Mouse (Mus musculus): Measurements from ENCODE around the gene Fbxo17.
A peak's percentile ranks its signal among the peaks of the same experiment; 100 is the strongest.
"Not testable (repeated sequence)": the region's sequence is repeated elsewhere in the genome, so short reads cannot be mapped to it uniquely, and the experiment has no call there.

Gene Fbxo17

DNA sequence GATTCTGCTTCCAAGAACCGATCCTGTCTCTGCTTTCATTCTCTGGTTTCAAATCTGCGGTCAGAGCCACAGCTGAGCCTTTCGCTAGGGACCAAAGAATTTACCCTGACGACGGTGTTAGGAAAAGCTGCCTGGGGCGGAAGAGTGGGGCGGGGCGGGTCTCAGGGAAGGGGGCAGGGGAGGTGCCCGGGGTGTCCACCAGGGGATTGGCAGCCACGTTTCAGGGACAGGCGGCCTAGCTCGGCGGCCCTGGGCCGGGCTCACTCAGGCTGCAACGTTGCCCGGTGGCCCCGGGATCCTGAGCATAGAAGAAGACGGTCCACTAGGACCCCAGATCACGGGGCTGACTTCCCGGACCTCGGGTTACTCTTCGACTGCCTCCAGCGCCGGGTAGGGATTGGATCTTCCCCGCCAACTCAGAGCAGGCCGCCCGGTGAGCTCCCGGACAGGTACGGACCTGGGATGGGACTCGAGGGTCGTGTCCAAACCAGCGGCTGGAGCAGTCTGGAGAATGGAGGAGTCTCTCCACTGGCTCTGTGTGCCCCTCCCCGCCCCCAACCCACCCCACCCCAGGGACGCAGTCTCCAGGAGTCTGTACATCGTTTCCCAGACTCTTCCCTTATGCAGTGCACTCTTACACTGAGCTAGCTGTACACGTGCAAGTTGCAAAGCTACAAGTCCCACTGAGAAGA is at the start of gene Fbxo17:
Gene Fbxo17, plus strand, starts transcription at position 215 of the 692 bp plus-strand sequence.
- peak; percentile 45 to 47 for DNase-seq

DNA sequence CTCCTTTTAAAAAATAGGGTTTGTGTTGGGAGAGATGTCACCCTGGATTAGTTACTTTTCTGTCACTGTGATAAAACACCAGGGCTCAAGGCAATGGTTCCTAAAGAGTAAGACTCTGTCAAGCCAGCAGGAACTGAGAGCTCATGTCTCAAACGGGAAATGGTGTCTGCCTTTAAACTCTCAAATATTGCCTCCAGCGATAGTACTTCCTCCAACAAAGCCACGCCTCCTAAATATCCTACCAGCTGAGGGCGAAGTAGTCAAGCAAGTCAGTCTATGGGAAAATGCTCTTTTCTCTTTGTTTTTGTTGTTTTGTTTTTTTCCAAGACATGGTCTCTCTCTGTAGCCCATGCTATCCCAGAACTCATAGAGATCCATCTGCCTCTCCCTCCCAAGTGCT is 45.4 kb upstream of the Fbxo17 start:
- no peak for DNase-seq

DNA sequence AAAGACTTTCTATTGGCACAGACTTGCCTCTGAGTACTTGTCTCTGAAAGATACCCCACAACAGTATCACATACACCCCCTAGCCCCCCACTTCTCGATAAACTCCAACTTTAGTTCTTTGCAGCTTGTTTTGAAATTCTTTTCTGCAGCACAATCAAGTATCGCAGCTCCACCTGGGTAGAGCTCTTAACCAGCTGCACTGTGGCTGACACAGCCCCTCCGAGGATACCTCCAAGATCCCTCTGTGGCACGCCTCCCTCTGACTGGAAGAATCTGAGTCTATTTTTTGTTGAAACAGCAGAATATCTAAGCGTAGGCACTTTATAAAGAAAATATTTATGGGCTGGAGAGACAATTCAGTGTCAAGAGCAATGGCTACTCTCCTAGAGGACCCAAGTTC is 44.3 kb upstream of the Fbxo17 start:
- no peak for DNase-seq

DNA sequence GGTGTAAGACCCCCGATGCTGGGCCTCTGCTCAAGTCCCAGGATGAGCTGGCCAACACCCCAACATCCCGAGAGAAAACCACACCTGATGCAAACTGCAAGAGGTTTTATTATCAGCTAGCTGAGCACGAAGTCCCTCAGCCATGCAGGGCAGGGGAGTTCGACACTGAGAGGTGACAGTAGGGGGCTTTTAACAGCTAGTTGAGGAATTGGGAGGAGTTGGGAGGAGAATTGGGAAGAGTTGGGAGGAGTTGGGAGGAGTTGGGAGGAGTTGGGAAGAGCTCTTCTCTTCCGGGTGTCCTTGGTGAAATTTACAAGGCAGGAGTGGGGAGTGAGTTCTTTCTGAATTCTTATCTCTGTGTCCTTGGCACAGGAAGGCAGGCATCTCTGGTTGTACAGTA is 43.8 kb upstream of the Fbxo17 start:
- not testable (repeated sequence) for DNase-seq

DNA sequence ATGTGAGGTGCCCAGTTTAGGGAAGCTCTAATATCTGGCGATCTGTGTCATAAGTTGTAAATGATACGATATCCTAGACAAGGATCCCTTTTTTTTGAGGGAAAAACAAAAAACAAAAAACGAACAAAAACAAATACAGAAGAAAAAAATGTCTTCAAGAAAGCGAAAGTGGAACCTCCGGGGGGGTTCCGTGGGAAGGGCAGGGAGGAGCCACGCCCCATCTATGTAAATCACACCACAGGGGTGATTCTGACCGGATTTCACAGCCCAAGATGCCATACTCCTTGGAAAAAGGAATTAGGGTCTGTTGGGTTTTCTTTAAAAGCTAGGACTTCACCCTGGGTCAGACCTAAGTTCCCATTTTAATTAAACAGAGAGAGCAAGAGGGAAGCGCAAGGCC is 41.6 kb upstream of the Fbxo17 start:
- DNase-seq = peak; percentile 16 to 20

DNA sequence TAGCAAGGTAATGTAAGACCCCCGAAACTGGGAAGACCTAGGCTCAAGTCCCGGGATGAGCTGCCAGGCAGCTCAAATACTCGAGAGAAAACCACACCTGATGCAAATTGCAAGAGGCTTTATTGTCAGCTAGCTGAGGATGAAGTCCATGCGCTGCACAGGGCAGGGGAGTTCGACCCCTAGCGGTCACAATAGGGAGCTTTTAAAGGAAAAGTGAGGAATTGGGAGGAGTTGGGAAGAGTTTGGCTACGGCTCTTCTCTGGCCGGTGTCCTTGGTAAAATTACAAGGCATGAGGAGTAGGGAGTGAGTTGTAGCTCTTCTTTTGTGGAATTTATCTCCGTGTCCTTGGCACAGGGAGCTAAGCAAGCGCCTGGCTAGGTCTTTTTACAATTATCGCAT is 40.9 kb upstream of the Fbxo17 start:
- peak in 1 of 2 experiments; percentile 9 for DNase-seq

DNA sequence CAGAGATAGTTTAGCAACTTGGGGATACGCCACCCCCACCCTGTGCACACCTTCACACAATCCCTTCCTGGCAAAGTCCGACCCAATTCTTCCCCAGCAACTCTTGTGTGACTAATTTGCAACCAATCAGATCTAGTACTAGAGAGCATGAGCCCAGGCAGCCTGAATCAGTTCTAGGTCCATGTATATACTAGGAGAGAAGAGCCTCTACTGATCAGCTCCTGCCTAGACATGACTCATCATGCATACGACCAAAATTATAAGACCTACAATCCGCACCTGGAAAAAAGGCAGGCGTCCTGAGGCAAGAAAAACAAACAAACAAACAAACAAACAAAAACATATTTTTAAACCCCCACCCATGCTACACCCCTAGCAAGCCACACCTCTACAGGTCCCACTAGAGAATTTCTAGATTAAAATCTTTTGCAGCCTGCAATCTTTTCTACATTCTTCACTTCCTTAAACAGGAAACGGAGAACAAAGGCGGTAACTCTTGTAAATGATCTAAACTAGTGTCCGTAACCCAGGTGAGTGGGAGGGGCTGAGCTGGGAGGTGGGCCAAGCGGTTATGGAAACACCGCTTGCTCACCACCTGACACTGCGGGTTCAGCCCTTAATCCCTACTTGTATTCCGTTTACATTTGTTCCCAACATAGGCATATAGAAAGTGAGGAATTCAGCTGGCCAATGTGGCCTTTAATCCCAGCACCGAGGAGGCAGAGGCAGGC is 39.6 kb upstream of the Fbxo17 start:
- DNase-seq = no peak

DNA sequence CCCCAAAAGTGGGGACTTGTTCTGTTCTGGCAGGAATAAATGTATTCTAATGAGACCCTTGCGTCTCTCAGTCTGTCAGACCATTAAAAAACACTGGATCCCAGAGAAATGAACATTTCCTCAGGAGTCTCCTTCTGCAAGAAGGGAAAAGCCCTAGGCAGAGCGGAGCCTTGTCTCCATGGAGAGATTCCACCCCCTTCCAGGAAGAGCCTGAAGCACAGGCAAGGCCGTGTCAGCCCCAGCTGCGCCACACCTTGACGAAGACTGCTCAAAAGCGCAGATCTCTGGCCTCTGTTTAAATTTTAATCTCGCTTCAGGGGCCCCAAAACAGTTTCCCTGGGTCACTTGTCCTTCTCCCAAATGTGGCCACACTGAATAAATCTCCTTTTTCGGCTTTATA is 39.0 kb upstream of the Fbxo17 start:
- DNase-seq = no peak

DNA sequence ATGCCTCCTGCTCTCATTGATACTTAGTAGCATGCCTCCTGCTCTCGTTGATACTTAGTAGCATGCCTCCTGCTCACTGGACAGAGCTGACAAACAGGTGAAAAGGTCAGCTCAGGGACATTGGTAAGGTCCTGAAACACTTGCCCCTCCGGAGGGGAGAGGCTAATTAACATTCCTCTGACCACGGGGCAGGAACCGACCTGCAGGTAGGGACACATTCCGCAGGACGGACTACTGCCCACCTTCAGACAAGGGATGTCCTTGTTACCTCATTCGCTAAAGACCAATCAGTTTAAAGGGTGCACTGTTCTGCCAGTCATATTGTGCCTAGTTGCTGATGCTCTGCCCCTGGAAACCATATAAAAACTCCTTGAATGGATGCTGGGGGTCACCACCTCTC is 25.5 kb upstream of the Fbxo17 start:
- no peak for DNase-seq

DNA sequence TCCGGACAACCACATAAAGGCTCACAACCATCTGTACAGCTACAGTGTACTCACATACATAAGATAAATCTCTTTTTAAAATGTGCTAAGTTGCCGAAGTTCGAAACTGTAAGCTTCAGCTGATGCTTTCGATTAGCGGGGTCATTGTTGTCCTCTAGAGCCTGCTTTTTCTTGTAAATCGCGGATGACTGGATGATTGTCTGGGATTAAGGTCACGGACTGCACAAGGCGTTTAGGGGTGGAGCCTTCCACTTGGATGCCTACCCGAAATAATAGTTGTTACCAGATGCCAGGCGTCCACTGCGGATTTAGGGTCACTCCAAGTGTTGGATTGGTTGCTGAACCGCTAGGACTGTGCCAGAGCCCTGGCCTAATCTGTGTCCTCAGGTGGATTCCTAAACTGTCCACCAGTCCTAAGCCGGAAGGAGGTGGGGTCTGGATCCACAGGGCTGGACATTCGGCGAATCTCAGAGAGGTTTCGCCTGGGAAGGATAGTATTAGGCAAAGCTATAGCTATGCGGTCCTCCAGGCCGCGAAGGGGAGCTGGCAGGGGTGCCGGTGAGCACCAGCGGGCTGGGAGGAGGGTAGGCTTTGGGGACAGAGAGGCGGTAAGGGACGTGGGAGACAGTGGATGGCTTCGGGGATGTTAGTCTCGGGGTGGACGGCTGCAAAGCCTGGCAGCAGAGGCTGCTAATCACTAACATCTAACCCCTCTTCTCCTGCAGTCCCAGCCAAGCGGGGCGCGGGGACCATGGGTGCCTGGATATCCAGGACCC is 23.9 kb upstream of the Fbxo17 start, which contains the start of gene Fbxo27:
Gene Fbxo27, plus strand, starts transcription at position 305 of the 776 bp plus-strand sequence.
- peak in 1 of 2 experiments; percentile 11 for DNase-seq

DNA sequence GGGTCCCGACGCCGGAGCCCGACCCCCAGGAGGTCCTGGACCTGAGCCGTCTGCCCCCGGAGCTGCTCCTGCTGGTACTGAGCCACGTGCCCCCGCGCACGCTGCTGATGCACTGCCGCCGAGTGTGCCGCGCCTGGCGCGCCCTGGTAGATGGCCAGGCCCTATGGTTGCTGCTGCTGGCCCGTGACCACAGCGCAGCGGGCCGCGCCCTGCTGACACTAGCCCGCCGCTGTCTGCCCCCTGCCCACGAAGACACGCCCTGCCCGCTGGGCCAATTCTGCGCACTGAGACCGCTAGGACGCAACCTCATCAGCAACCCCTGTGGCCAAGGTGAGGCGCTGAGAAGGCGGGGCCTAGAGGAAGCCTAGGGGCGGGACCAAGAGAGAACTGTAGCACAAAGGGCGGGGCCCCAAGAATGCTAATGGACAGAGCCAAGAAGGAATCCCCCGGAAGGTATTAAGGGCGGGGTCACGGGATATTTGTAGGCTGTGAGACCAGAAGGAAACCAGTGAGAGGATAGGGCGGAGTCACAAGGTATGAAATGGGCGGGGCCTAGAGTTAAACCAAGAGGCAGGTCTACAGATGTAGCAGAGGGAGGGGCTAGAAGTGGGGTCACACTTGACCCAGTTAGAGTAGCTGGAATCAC is 23.2 kb upstream of the Fbxo17 start:
- DNase-seq = peak; percentile 85 to 88

DNA sequence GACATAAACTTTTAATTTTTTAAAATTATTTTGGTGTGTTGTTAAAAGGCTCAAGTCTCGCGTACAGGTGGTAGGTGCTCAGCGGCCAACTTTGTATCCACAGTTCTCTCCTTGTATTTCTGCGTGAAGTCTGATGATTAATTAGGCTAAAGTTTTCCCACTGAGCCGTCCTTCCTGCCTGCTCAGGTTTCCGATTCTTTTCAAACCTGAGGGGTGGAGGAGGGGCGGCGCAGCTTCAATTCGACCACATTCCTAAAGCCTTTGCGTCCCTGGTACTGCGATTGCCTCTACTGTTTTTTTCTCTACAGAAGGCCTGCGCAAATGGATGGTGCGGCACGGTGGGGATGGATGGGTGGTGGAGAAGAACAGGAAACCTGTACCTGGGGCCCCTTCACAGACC is 22.2 kb upstream of the Fbxo17 start:
- DNase-seq = no peak

DNA sequence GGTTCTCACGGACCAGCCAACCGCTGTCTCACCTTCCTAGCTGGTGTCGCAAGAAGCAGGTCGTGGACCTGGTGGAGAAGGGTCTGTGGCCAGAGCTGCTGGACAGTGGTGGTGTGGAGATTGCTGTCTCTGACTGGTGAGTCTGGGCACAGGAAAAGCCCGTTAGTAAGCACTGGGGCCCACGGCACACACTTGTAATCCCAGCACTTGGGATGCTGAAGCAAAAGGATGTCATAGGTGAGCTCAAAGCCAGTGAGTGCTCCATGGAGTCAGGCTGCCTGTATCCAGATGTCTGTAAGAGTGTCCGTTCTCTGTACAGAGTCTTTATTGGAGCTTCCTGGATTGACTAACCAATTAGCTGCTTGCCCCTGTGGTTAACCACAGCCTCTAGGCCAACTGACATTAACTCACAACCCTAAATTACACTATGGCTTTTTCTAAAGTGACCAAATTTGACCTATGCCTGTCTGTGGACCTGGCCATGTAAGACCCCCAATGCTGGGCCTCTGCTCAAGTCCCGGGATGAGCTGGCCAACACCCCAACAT is 21.6 kb upstream of the Fbxo17 start:
- no peak for DNase-seq

DNA sequence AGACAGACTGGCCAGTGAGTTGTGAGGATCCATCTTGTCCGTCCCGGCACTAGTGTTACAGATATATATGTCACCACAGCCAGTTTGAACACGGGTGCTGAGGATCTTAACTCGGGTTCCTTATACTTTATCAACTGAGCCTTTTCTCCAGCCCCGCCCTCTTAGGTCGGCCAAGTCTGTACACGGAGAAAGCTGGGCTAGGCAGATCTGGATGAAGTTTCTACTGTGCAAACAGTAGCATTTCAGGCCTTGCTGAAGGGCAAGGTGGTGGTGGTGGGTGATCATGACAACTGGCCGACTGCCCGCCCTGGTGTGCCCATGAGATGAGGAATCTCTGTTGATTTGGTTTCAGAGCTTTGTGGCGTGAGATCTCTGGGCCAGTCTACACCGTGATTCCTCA is 19.3 kb upstream of the Fbxo17 start:
- no peak for DNase-seq

DNA sequence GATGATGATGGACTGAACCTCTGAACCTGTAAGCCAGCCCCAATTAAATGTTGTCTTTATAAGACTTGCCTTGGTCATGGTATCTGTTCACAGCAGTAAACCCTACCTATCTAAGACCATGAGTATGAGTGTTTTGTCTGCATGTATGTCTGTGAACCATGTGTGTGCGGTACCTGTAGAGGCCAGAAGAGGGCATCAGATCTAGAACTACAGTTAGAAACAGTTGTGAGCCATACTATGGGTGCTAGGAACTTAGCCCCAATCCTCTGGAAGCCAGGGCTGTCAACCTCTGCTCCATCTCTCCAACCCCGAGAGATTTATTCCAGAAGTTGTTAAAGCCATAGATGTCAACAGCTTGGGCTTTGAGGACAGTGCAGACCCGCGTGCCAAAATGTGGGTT is 16.3 kb upstream of the Fbxo17 start:
- no peak for DNase-seq

DNA sequence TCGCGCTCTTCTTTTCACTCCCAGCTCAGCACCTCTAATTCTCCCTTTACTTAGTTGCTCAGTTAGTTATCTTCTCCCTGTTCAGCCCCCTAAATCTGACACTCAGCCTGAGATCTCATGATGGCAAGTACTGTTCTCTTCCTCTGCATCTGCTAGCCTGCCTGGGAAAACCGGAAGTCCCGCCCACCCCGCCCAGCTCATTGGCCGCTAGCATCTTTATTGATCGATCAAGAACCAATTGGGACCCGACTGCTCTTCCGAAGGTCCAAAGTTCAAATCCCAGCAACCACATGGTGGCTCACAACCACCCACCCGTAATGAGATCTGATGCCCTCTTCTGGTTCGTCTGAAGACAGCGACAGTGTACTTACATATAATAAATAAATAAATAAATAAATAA is 15.3 kb upstream of the Fbxo17 start:
- DNase-seq = not testable (repeated sequence)

DNA sequence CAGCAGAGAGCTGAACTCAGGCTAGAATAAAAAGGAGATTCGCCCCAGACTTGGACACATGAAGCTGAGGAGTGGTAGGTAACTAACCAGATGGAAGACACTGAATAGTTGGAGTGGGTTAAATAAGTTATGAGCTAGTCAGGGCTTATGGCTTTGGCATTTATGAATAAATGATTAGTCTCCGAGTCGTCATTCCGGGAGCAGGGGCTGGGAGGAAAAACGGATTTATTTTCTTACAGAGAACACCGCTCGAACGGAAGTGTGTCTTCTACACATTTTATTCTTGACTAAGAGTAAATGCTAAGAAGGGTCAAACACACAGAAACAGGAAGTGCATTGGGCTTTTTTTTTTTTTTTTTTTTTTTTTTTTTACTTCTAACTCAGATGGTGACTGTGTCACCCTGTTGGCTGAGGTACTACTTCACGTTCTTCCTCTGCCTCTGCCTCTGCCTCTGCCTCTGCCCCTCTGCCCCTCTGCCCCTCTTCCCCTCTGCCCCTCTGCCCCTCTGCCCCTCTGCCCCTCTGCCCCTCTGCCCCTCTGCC is 13.9 kb upstream of the Fbxo17 start:
- DNase-seq = peak in 1 of 2 experiments; percentile 11

DNA sequence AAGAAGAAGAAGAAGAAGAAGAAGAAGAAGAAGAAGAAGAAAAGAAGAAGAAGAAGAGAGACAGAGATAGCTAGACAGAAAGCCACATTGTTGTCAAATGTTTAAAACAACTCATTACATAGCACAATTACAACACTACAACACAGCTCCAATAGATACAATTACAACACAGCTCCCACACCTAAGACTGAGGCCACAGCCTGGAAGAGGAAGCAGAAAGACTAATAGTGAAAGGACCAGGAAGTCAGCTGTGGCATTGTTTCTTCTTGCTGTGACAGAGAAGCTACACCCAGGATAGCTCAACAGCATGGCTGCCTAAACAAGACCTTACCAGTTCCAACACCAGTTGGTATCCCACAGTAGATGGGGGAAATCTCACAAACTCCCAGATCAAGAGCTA is 7.2 kb upstream of the Fbxo17 start:
- DNase-seq = no peak

DNA sequence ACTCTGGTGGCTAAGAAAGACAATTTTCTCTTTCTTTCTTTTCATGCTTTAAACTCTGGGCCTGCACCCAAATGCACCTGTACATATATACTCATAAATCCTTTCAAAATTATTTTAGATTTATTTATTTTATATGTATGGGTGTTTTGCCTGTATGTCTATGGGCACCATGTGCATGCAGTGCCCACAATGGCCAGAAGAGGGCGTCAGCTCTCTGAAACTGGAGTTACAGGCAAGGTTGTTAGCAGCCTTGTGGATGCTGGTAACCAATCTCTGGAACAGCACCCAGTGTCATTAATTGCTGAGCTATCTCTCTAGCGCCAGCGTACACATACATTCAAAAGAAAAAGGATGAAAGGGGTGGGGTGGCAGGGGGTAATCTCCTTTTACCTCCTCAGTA is 5.6 kb upstream of the Fbxo17 start:
- peak in 1 of 2 experiments; percentile 20 for DNase-seq

DNA sequence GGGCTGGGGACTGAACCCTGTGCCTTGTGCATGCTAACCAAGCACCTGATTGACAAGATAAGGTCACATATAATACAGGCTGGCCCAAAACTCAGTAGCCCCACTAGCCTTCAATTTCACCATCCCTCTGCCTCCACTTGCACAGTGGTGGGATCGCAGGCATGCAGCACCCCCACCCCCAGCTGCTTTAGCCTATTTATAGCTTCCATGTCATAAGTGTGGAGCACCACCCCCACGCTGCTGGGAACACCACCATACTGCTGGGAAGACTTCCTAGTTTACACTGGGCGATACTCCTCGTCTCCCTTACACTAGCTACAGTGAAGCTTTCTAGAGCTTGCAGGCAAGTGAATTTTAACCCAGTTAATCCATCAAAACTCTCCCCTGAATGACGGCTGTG is 1.9 kb upstream of the Fbxo17 start:
- DNase-seq = no peak

DNA sequence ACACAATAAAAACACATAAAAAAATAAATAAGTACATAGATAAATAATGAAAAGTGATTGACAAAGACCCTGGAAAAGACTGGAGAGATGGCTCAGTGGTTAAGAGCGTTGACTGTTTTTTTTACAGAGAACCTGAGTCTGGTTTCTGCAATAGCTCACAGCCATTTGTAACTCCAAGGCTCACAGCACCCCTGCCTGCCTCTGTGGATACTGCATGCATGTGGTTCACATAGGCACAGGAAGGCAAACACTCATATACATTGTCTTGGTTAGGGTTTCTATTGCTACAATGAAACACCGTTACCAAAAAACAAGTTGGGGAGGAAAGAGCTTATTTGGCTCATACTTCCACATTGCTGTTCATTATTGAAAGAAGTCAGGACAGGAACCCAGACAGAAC is 1.0 kb upstream of the Fbxo17 start:
- no peak for DNase-seq

DNA sequence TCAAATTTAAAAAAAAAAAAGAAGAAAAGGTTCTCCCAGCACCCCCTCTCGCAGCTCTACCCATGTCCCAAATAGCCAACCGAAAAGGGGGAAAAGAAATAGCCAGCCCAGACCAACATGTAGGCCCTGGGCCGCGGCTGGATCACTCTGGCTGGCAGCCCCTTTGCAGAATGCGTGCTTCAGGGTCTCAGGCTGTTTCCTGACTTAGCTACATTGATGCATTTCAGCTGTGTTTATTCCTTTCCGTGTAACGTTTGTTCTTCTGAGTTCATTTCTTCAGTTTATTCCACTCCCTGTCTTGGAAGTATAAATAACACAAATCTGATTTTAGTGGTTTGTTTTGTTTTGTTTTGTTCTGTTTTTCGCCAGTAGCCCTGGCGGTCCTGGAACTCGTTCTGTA is 1.1 kb downstream of the Fbxo17 start:
- no peak for DNase-seq

DNA sequence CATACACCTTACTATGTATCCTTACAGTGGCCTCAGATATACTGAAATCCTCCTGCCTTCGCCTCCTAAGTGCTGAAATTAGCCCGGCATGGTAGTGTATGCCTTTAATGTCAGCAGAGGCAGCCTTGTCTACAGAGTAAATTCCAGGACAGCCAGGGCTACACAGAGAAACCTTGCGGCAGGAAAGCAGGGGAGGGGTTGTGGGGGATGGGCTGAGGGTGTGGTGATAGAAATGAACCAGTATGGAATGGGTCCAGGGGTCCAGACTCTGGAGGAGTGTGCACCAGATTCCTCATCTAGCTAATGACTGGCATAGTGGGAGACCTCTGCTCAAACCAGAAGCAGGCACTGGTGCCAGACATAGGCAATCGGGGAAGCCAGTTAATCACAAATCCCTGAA is 2.6 kb downstream of the Fbxo17 start:
- no peak for DNase-seq

Measured in B cell, adult 2 months (primary cell).